Mouse (Mus musculus): ENCODE data around the gene Rab17. TPM values are rescaled to one million over a fixed set of nuclear protein-coding genes. Genes with fewer than 3 reads are reported as not detected.

The Rab17 gene
- total RNA-seq, 2 experiments from 2014 or later, result 2.4 to 2.9 TPM

DNA sequence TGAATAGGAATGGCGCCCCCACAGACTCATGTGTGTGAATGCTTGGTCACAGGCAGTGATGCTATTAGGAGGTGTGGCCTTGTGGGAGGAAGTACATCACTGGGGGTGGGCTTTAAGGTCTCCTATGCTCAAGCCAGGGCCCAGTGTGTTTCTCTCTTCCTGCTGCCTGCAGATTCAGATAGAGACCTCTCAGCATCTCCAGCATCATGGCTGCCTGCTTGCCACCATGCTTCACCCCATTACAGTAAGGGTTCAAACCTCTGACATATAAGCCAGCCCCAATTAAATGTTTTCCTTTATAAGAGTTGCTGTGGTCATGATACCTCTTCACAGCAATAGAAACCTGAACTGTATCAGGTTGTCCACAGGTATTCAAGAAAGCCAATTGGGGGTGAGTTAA is 26.5 kb upstream of the Rab17 start:
- no peak for DNase-seq

- DNase-seq, result peak in 1 of 2 experiments; percentile 42
Observed at GRCm38 (mm10) chr1:90981346-90981745, 11.9 kb upstream of the Rab17 start.

DNA sequence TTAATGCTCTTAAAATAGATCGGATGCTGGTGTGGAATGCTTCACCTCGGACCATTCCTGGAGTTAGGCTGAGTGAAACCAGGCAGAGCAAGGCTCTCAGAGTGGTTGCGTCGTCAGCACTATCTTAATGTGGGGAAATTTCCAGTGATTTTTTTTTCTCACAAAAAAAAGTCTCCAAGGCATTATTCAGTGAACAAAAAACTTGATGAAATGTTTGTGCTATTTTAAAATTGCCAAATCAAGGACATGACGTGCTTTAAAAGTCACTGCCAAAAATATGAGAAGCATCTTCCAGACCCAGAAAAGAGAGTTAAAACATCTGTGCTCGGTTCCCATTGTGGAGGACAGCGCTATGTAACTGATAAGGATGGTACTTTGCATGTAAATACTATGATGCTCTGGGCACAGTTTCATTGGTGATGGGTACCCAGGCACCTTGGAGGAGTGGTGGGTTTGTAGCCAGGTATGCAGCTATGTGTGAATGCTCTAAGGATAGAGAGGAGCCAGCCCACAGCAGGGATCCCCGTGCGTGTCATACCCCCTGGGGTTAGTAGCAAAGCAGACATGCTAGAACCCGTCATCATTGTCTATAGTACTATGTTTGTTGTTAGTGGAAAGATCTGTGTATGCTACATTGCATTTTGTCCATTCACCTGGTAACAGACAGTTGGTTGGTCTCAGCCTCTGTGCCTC is 11.3 kb upstream of the Rab17 start:
- DNase-seq, result peak in 1 of 2 experiments; percentile 64

GRCm38 (mm10) chr1:90975960-90976359 is 6.5 kb upstream of the Rab17 start:
- DNase-seq, result no peak

GRCm38 (mm10) chr1:90974906-90975649 is 5.6 kb upstream of the Rab17 start:
- DNase-seq, result peak; percentile 48 to 80

DNA sequence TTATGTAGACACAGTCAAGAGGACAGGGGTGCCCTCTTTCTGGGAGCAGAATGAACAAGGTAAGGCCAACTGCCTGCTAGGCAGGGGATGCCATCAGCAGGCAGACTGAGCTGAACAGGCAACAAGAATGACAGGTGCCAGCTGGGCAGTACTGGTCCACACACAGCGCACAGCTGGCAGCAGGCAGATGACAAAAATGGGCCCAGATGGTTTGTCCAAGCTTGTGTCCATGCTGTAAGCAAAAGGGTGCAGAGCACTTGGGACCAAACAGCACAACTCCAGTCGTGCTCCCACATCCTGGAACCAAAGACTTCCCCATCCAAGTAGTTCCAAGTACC is 4.1 kb upstream of the Rab17 start:
- DNase-seq, result no peak

DNA sequence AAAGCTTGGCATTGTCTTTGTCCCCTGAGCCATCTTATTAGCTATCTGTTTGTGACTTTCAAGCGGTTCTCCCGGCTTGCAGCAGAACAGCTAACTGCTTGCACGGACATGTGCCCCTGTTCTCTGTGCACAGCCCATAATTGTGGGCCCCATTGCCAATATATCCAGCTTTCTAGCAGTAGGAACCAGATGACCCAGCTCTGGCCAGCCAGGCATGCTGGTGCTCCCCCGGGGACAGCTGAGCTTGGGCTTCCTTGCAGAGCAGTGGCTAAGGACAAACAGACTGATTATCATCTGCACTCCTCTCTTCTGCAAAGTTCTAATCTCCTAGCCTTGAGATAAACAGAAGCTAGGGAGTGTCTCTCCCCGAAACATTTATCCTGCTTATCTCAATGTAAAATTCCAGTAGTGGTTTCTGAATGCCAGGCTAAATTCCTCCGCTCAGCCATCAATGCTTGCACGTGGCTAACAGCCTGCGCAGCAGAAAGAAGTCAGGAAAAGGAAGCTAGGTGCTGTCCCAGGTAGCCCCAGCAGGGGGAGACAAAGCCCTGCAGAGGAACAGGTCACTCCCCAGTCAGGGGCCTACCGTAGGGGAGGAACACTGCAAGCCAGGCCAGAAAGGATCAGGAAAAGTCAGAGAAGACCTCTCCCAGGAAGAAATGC is 3.6 kb upstream of the Rab17 start:
- DNase-seq, result peak; percentile 91 to 99

DNA sequence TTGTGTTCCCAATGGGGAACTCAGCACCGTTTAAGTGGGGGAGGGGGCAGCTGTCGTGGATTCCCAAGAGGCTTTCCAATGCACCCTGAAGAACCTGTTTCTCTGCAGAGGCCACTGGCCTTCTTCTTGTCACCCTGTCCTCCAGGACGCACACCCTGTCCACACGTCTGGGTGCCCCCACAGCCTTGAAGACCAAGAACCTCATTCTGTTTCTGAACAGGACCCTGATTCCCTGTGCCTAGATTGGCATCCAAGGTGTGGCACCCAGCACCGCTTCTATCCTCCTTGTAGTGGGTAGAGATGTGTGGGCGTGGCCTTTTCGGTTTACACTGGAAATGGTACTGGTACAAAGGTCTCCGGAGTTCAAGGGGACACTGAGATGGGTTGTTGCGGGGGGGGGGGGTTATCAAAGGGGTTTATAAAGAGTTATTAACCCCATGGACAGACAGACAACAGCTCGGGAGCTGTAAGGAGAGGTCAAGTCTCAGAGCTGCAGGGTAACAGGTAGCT is 475 bp upstream of the Rab17 start:
- no peak for DNase-seq

GRCm38 (mm10) chr1:90968649-90969048 is 812 bp downstream of the Rab17 start:
- no peak for DNase-seq

DNA sequence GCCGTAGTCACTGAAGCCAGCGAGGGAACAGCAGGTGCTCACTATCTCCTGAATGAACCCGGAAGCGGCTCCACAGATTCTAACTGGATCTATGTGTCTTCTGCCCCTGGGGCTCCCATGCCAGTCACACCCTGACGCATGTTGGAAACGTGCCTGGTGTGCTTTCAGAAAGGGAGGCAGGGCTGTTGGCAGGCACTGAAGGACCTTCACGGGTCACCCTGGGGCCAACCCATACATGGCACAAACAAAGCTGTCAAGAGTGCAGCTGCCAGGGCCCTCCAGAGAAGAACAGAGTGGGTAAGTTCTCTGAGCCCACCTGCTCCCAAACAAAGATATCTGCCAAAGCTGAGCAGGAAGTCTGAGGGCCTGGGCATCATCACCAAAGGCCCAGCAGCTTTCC is 1.9 kb downstream of the Rab17 start:
- peak; percentile 76 to 83 for DNase-seq

- no peak for DNase-seq
Observed at GRCm38 (mm10) chr1:90962994-90963393, 6.5 kb downstream of the Rab17 start.

DNA sequence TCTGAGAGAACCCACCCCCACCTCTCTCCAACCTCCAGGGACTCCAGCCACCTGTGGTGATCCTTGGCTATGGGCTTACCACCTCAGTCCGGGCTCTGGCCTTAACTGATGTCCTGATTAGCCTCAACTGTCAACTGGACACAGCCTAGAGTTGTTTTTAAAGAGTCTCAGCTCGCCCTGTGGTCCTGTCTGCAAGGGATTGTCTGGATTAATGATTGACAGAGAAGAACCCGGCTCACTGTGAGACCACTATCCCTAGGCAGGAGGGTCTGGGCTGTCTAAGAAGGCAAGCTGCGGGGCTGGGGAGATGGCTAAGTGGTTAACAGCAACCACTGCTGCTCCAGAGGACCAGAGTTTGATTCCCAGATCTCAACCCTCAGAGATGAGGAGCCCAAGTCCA is 6.9 kb downstream of the Rab17 start:
- no peak for DNase-seq

DNA sequence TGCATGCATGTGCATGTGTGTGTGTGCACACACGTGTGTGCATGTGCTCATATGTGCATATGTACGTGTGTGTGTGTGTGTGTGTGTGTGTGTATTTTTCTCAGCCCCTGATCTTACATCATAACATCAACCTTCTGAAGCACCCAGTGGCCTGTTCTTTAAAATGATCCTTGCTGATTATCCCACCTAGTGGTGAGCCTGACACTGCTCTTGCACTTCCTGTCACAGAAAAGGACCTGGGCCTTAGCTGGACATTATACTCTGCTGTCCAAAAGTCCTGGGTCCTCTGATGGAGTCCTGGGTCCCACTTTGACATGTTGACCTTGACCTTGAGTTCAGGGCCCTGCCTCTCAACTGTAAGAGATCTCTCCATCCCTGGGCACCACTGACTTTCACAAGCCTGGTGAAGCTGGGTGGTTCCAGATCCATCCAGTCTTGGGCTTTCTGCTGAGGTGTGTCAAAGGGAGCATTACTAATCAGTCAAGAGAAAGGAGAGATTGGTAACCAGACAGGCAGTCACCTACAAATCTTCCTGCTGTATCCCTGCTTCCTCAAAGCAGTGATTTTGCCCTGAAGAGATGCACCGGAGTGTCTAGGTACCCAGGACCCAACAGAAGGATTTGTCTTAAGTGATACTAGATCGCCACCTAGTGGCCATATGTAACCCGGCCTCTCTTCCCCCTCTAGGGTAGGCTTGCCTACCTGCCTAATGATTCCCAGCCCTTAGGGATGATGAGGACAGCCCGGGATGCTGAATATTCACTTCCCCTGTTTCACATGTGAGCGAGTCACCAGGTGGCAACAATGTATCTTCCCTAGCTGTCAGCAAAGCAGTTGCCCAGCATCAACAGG is 13.0 kb downstream of the Rab17 start:
- peak; percentile 60 to 77 for DNase-seq

DNA sequence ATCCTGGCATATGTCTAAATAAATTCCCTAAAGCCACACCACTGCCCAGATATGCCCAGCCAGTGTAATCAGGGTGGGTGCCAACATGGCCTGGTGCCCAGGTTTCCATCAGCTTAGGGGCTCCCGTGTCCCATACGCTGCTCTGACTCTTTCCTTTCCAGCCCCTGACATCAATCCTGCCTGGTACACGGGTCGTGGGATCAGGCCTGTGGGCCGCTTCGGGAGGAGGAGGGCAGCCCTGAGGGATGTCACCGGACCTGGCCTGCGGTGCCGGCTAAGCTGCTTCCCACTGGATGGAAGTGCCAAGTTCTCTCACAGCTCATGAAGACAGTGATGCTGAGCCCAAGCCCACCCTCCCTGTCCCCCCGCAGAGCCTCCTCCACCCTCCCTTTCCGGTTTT is 15.8 kb downstream of the Rab17 start:
- DNase-seq, result no peak

- no peak for DNase-seq
Observed at GRCm38 (mm10) chr1:90952808-90953207, 16.7 kb downstream of the Rab17 start, which contains the start of gene Prlh. TSS of gene Prlh (plus strand) at chr1:90953108.

DNA sequence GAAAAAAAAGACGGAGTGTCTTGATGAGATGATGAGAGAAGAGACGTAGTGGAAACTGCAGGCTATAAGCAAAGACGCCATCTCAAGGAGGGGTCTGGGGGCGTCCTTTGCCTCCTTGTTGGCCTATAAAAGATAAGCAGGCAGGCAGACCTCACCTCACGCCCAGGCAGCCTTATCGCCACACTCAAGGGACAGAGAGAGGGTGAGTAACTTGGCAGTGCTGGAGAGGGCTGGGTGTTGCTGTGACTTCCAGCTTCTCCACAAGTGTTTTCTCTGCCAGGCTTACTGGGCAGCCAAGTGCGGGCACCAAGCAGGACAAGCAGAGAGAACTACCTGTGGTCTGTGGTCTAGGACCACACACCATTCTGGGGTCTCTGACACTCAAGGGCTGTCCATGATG is 17.8 kb downstream of the Rab17 start:
- peak; percentile 48 to 55 for DNase-seq

- DNase-seq, result no peak
Observed at GRCm38 (mm10) chr1:90949309-90949708, 20.2 kb downstream of the Rab17 start.

DNA sequence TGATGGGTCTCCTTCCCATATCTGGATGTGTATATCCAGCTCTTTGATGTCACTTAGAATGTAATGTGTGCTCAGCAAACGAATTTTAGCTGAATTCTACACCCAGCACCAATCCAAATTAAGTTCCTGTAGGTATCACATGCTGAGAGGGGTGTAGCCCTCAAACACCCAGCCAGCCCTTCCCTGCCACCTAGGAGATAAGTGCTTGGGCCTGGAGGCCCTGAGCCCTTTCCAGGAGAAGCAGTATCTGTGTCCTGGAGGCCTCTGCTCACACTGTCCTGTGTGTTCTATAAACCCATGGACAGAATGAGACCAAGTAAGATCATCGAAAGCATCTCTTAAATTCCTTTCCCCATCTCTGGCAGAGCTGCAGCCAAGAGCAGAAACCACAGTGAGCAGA is 22.2 kb downstream of the Rab17 start:
- no peak for DNase-seq

- DNase-seq, result no peak
Observed at GRCm38 (mm10) chr1:90945171-90945570, 24.3 kb downstream of the Rab17 start.

DNA sequence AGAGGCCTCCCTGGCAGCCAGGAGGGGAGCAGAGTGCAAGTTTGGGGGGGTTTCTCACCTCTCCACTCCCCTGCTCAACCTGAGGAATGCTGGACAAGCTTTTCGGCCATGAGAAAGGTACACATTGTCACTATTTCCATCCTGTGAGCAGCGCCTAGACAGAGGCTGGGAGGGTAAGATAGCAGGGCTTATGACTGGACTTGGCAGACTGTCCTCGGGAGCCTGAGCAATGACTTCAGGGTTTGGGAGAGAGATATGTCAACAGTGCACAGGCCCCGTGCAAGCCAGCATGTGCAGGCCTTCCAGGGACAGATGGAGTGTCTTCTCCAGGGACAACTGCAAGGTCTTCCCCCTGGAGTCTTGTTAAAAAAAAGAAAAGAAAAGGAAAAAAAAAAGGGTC is 29.5 kb downstream of the Rab17 start:
- peak; percentile 21 to 43 for DNase-seq

- no peak for DNase-seq
Observed at GRCm38 (mm10) chr1:90936990-90937389, 32.5 kb downstream of the Rab17 start.

- peak; percentile 22 to 29 for DNase-seq
Observed at GRCm38 (mm10) chr1:90933001-90933400, 36.5 kb downstream of the Rab17 start.

Data from heart, adult 18-20 months (tissue).